Mouse (Mus musculus) thymus, adult 2 months (tissue): ENCODE results near the gene Alpk3.

Experiments used
- CTCF ChIP-seq: fragments of 200-500 bp; IDR thresholded peaks from 2 replicates; pipeline ENCODE4 v1.5.1; 2012; ENCODE audit warnings: mild to moderate bottlenecking, control low read depth, low read length, moderate library complexity, borderline replicate concordance; ENCODE audit not compliant: control insufficient read depth, poor library complexity, insufficient read depth; ENCODE audit errors: extremely low read depth
- POLR2A ChIP-seq: fragments of 200-500 bp; IDR thresholded peaks from 2 replicates; pipeline ENCODE4 v1.6.1; 2012; ENCODE audit warnings: mild to moderate bottlenecking, low read length, control low read depth, moderate library complexity; ENCODE audit not compliant: control insufficient read depth, poor library complexity, insufficient read depth; ENCODE audit errors: extremely low read depth

GRCm38 (mm10) chr7:81043023-81043620 lies 14.3 kb upstream of the Alpk3 start:
- TF ChIP-seq POLR2A (no peak), CTCF (no peak)
